19 mouse cellular contexts compared by ENCODE assay signal in genomic region chr10:70032982-70033381, GRCm38 (mm10).
A peak's percentile ranks its signal among the peaks of the same experiment; 100 is the strongest.
DNase-seq lines count a peak whose midpoint lies in the region; ATAC-seq and TF ChIP-seq lines count a peak whose summit lies in the region.
"Had no signal": no experiment of that assay in that cellular context is flagged by ENCODE, and none has a peak within 500 bp of the region (broad histone marks: within the 10 kb centered on the region; RNA-seq: fewer than 3 reads in every experiment).

No protein-coding gene starts in this region.

- in situ Hi-C loops in CH12.LX (cut with MboI; ENCODE audit: low pct_ligation_motif_present, low pct_unique_long_range_greater_than_20kb, low sequenced_read_pairs): no loop called here

- no peak overlapping the region for H3K9ac ChIP-seq in CH12.LX (ENCODE audit: insufficient read depth, low read depth)
- H3K9ac ChIP-seq: embryonic facial prominence, embryonic 12.5 days; forebrain, embryonic 15.5 days; heart, embryonic 12.5 days had no signal

- H3K9me3 ChIP-seq in CH12.LX (replicated peaks; ENCODE audit: low read length): peaks cover 3% of the 10 kb centered on the region
- H3K9me3 ChIP-seq: embryonic facial prominence, embryonic 12.5 days; forebrain, embryonic 15.5 days; heart, embryonic 12.5 days had no signal

- no peak for TF ChIP-seq CTCF in CH12.LX (conservative IDR thresholded peaks at IDR 0.05 in 1 of 2, IDR thresholded peaks at IDR 0.05 in 1 of 2; ENCODE audit: low read depth in 2 of 2, low read length in 2 of 2)

- TF ChIP-seq EP300 in CH12.LX (IDR thresholded peaks at IDR 0.05; ENCODE audit: low read length): peak; percentile 83

- peaks cover 4 to 18% of the 10 kb centered on the region in 2 experiments for H3K4me1 ChIP-seq in CH12.LX (ENCODE audit: control insufficient read depth in 1 of 2, insufficient read depth in 2 of 2)
- H3K4me1 ChIP-seq: embryonic facial prominence, embryonic 12.5 days; forebrain, embryonic 15.5 days had no signal

- H3K27me3 ChIP-seq in CH12.LX (replicated peaks): peaks cover 5% of the 10 kb centered on the region
- H3K27me3 ChIP-seq: embryonic facial prominence, embryonic 12.5 days; forebrain, embryonic 15.5 days; heart, embryonic 12.5 days; Patski had no signal

- H3K79me2 ChIP-seq in CH12.LX (replicated peaks; ENCODE audit: control insufficient read depth, extremely low read depth, insufficient read depth, poor library complexity, severe bottlenecking): no peaks in the 10 kb centered on the region

- no peak overlapping the region for H3K4me3 ChIP-seq in CH12.LX (replicated peaks in 1 of 3; ENCODE audit: low read depth in 2 of 3, low read length in 2 of 3, poor library complexity in 1 of 3)
- H3K4me3 ChIP-seq: embryonic facial prominence, embryonic 12.5 days; forebrain, embryonic 15.5 days; heart, embryonic 12.5 days had no signal

- no peak for TF ChIP-seq POLR2A in CH12.LX (IDR thresholded peaks at IDR 0.05; ENCODE audit: low read depth, low read length)

- DNase-seq in B cell, adult 2 months: peak; percentile 8 to 9
- DNase-seq in CD4-positive helper T cell, adult 2 months (ENCODE audit: low read depth, low spot score): peak; percentile 62
- DNase-seq in CH12.LX (ENCODE audit: extremely low read depth): peak; percentile 54
- DNase-seq in left cerebral cortex, adult 9 months (ENCODE audit: low spot score in 2 of 2): no peak
- no peak for DNase-seq in kidney, postnatal 14 days
- no peak for DNase-seq in urinary bladder, adult 18-20 months (ENCODE audit: low spot score in 2 of 2)
- DNase-seq in gastrocnemius, adult 18-20 months (ENCODE audit: low spot score): no peak
- DNase-seq: adrenal gland, postnatal 10 days; cerebellum, adult 11-12 months; cerebellum, adult 9-10 months; cerebellum, postnatal 25 days; gastrocnemius, postnatal 10 days had no signal

- no peak for TF ChIP-seq RAD21 in CH12.LX (IDR thresholded peaks at IDR 0.05; ENCODE audit: low read depth, low read length)

- H3K27ac ChIP-seq in CH12.LX (ENCODE audit: insufficient read depth, low read depth): no peak overlapping the region
- H3K27ac ChIP-seq: embryonic facial prominence, embryonic 12.5 days; forebrain, embryonic 15.5 days; hindbrain, postnatal 0 days had no signal

- no peak overlapping the region for H3K4me2 ChIP-seq in CH12.LX (ENCODE audit: insufficient read depth, low read depth, poor library complexity, severe bottlenecking)
- H3K4me2 ChIP-seq: embryonic facial prominence, embryonic 12.5 days; forebrain, embryonic 15.5 days; heart, embryonic 12.5 days had no signal

- dilution Hi-C loops in CH12.LX (cut with MboI; ENCODE audit: extremely low pct_ligation_motif_present, extremely low pct_unique_long_range_greater_than_20kb, low sequenced_read_pairs): no loop called here

- no peaks in the 10 kb centered on the region for H3K36me3 ChIP-seq in CH12.LX (replicated peaks in 1 of 2; ENCODE audit: control insufficient read depth in 1 of 2, insufficient read depth in 1 of 2, low read length in 1 of 2)
- H3K36me3 ChIP-seq: embryonic facial prominence, embryonic 12.5 days; forebrain, embryonic 15.5 days; heart, embryonic 12.5 days had no signal

- ATAC-seq in inflammation-experienced regulatory T-cells, adult 6 months: peak; percentile 64
- ATAC-seq: forebrain, embryonic 15.5 days; hindbrain, postnatal 0 days; intestine, embryonic 16.5 days; Patski had no signal

TF ChIP-seq in CH12.LX, 34 proteins besides CTCF, POLR2A, EP300 and RAD21:
- peak; percentile 42; the same call in 1 of the 2 replicates for TF ChIP-seq MEF2A (IDR thresholded peaks at IDR 0.05; ENCODE audit: borderline replicate concordance, low read depth, low read length)
- TF ChIP-seq ELF1 (IDR thresholded peaks at IDR 0.05; ENCODE audit: low read depth, low read length): 0 out of 2 replicates have a peak, but pooled peaks have one; percentile 41
- TF ChIP-seq SIN3A (IDR thresholded peaks at IDR 0.05; ENCODE audit: low read length): no peak
- no peak for TF ChIP-seq ZKSCAN1 (IDR thresholded peaks at IDR 0.05; ENCODE audit: borderline replicate concordance, low read depth, low read length)
- TF ChIP-seq POLR2AphosphoS2 (IDR thresholded peaks at IDR 0.05; ENCODE audit: low read depth, low read length): no peak
- no peak for TF ChIP-seq NELFE (IDR thresholded peaks at IDR 0.05; ENCODE audit: low read depth, low read length)
- no peak for TF ChIP-seq UBTF (IDR thresholded peaks at IDR 0.05; ENCODE audit: low read depth, low read length)
- TF ChIP-seq ZC3H11A (IDR thresholded peaks at IDR 0.05; ENCODE audit: low read depth, low read length): no peak
- peak; percentile 75; the same call in 1 of the 2 replicates for TF ChIP-seq TCF12 (IDR thresholded peaks at IDR 0.05; ENCODE audit: low read depth, low read length)
- TF ChIP-seq ETS1 (conservative IDR thresholded peaks at IDR 0.05; ENCODE audit: low read depth, low read length): peak; percentile 90
- peak; percentile 73; the same call in 1 of the 2 replicates for TF ChIP-seq IRF4 (IDR thresholded peaks at IDR 0.05; ENCODE audit: low read depth, low read length)
- peak; percentile 64 for TF ChIP-seq BHLHE40 (IDR thresholded peaks at IDR 0.05; ENCODE audit: low read depth, low read length)
- TF ChIP-seq KAT2A (IDR thresholded peaks at IDR 0.05; ENCODE audit: insufficient replicate concordance, low read length): no peak
- no peak for TF ChIP-seq GABPA (IDR thresholded peaks at IDR 0.05; ENCODE audit: insufficient replicate concordance, low read depth, low read length)
- no peak for TF ChIP-seq ZMIZ1 (IDR thresholded peaks at IDR 0.05; ENCODE audit: low read depth, low read length)
- TF ChIP-seq JUND (conservative IDR thresholded peaks at IDR 0.05; ENCODE audit: low read depth, low read length): 0 out of 2 replicates have a peak, but pooled peaks have one; percentile 23
- TF ChIP-seq TBP (conservative IDR thresholded peaks at IDR 0.05; ENCODE audit: low read depth, low read length): no peak
- TF ChIP-seq USF2 (conservative IDR thresholded peaks at IDR 0.05; ENCODE audit: low read depth, low read length): no peak
- TF ChIP-seq MYC (IDR thresholded peaks at IDR 0.05; ENCODE audit: low read depth, low read length): no peak
- TF ChIP-seq PAX5 (IDR thresholded peaks at IDR 0.05; ENCODE audit: low read length): no peak
- no peak for TF ChIP-seq CHD1 (IDR thresholded peaks at IDR 0.05; ENCODE audit: low read depth, low read length)
TF ChIP-seq in CH12.LX: peak in this region for 7.

Comparison
In these comparisons a context has a peak if more than half of its experiments do, and no peak if none do; other contexts are left out.
1. DNase-seq: peak in B cell, adult 2 months (2 of 2), CD4-positive helper T cell, adult 2 months (single experiment) and CH12.LX (single experiment); none in left cerebral cortex, adult 9 months (0 of 2), kidney, postnatal 14 days (single experiment), urinary bladder, adult 18-20 months (0 of 2) and gastrocnemius, adult 18-20 months (single experiment).